Mouse (Mus musculus): Measurements from ENCODE around the gene Olfr617.
"Not testable (repeated sequence)": the region's sequence is repeated elsewhere in the genome, so short reads cannot be mapped to it uniquely, and the experiment has no call there.

Olfr617 gene

GRCm38 (mm10) chr7:103572761-103573160 is at the start of gene Olfr617:
Olfr617 (plus strand) TSS chr7:103573061.
- DNase-seq: no peak

DNA sequence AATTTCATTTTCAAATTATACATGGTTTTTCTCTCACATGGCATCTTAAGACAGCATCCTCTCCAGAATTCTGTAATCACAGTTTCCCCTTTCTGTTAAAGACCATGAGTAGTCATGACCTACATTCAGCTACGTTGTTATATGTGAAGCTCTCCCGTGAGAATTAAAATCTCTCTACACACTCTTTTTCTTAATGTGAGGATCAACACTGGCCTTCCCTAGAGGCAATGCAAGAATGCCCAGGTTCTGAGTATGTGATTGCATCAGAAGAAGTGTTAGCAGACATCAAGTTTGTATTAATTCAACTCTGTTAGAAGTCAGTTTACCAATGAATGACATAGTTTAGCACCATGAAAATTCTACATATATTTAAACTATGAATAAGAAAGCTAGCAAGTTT is 30.2 kb upstream of the Olfr617 start, which contains the start of gene Olfr612:
Gene Olfr612 (minus strand): TSS at position 101 of the 400 bp plus-strand sequence.
- DNase-seq: not testable (repeated sequence)

DNA sequence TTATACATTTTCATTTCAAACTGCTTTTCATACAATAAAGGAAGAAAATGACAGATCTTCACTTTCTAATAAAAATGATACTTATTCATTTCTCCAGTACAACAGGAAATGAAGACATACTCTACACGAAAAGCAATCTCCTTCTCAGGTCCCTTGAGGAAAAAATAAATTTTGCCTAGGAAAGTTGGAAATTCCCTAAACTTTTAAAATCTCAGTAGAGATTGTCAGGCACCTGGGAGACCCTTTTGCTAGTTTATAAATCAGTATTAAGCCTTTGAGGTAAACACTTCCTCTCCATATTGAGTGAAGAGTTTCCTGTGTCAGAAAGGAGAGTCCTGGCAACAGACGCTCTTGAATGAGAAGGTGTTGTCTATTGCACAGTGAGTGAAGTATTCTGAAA is 25.1 kb upstream of the Olfr617 start, which contains the start of gene Olfr613:
Gene Olfr613 (plus strand): TSS at position 301 of the 400 bp plus-strand sequence.
- no peak for DNase-seq

- no peak for DNase-seq
Measured at GRCm38 (mm10) chr7:103555779-103556178, 17.1 kb upstream of the Olfr617 start, which contains the start of gene Olfr615. Olfr615 (plus strand) TSS chr7:103556079.

GRCm38 (mm10) chr7:103569043-103569442 is 3.8 kb upstream of the Olfr617 start, which contains the start of gene Olfr616:
Olfr616 (minus strand) TSS chr7:103569143.
- DNase-seq: no peak

GRCm38 (mm10) chr7:103589803-103590202 is 16.9 kb downstream of the Olfr617 start, which contains the start of gene Olfr618:
Olfr618 (plus strand) TSS chr7:103590103.
- DNase-seq: no peak

- DNase-seq: no peak
Measured at GRCm38 (mm10) chr7:103600275-103600674, 27.4 kb downstream of the Olfr617 start, which contains the start of gene Olfr619. Olfr619 (plus strand) TSS chr7:103600575.

- DNase-seq: no peak
Measured at GRCm38 (mm10) chr7:103607425-103607824, 34.6 kb downstream of the Olfr617 start.

GRCm38 (mm10) chr7:103612434-103612833 is 39.6 kb downstream of the Olfr617 start, which contains the start of gene Olfr620:
Olfr620 (minus strand) TSS chr7:103612534.
- no peak for DNase-seq

Data from cerebellum, adult 8-10 months (tissue).